Comparison of ENCODE assay signal across 13 mouse cellular contexts in the genomic region with DNA sequence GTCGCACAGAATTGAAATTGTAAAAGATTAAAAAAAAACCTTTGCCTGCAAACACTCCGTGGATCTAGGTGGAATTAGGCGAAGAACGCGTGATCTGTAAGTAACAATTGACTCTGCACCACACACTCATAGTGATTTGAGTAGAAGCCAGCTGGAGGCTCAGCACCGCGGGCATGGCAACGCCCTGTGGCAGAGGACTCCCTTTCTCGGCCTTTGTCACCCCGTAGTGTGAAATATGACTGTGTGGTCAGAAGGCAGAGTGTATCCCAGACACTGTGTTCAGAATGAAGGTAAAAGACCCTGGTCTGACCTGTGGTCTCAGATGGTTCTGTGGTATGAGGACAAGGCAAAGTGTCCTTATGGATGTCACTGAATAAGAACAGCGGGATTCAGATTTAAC.
DNase-seq lines count a peak whose midpoint lies in the region; ATAC-seq and TF ChIP-seq lines count a peak whose summit lies in the region.
"Had no signal": no experiment of that assay in that cellular context is flagged by ENCODE, and none has a peak within 500 bp of the region (broad histone marks: within the 10 kb centered on the region; RNA-seq: fewer than 3 reads in every experiment).

No protein-coding gene starts in this region.

- ATAC-seq in forebrain, embryonic 11.5 days (replicated peaks; ENCODE audit: low FRiP score): peak; percentile 32; the same call in 1 of the 2 replicates
- no peak for ATAC-seq in forebrain, embryonic 13.5 days
- 0 out of 2 replicates have a peak, but pooled peaks have one; percentile 32 for ATAC-seq in midbrain, embryonic 12.5 days (ENCODE audit: low FRiP score, low read depth)
- ATAC-seq in midbrain, postnatal 0 days (ENCODE audit: low FRiP score): no peak
- ATAC-seq in midbrain, embryonic 14.5 days (ENCODE audit: low FRiP score, low TSS enrichment): peak; percentile 32; the same call in 1 of the 2 replicates

- no peaks in the 10 kb centered on the region for H3K27me3 ChIP-seq in forebrain, embryonic 11.5 days (ENCODE audit: control insufficient read depth, insufficient read depth, low read length)
- no peaks in the 10 kb centered on the region for H3K27me3 ChIP-seq in forebrain, embryonic 13.5 days
- no peaks in the 10 kb centered on the region for H3K27me3 ChIP-seq in midbrain, embryonic 12.5 days
- H3K27me3 ChIP-seq in midbrain, postnatal 0 days (ENCODE audit: insufficient read depth, low read length): no peaks in the 10 kb centered on the region
- no peaks in the 10 kb centered on the region for H3K27me3 ChIP-seq in midbrain, embryonic 14.5 days (ENCODE audit: control insufficient read depth, insufficient read depth, low read length)
- H3K27me3 ChIP-seq: liver, embryonic 15.5 days; Patski had no signal

- no peak overlapping the region for H3K9ac ChIP-seq in forebrain, embryonic 11.5 days (ENCODE audit: low read length)
- no peak overlapping the region for H3K9ac ChIP-seq in forebrain, embryonic 13.5 days
- H3K9ac ChIP-seq in midbrain, embryonic 12.5 days (replicated peaks): no peak overlapping the region
- no peak overlapping the region for H3K9ac ChIP-seq in midbrain, postnatal 0 days (replicated peaks; ENCODE audit: low read length, poor library complexity, severe bottlenecking)
- H3K9ac ChIP-seq in midbrain, embryonic 14.5 days (replicated peaks; ENCODE audit: low read length): no peak overlapping the region
- H3K9ac ChIP-seq: liver, embryonic 15.5 days had no signal

- H3K4me1 ChIP-seq in forebrain, embryonic 11.5 days (replicated peaks; ENCODE audit: control insufficient read depth, insufficient read depth, low read length): no peaks in the 10 kb centered on the region
- H3K4me1 ChIP-seq in forebrain, embryonic 13.5 days: no peaks in the 10 kb centered on the region
- no peaks in the 10 kb centered on the region for H3K4me1 ChIP-seq in midbrain, embryonic 12.5 days
- H3K4me1 ChIP-seq in midbrain, postnatal 0 days (ENCODE audit: insufficient read depth, low read length): no peaks in the 10 kb centered on the region
- H3K4me1 ChIP-seq in midbrain, embryonic 14.5 days (ENCODE audit: control insufficient read depth, insufficient read depth, low read length): no peaks in the 10 kb centered on the region
- H3K4me1 ChIP-seq: liver, embryonic 15.5 days had no signal

- H3K36me3 ChIP-seq in forebrain, embryonic 11.5 days (ENCODE audit: control insufficient read depth, insufficient read depth, low read length): no peaks in the 10 kb centered on the region
- no peaks in the 10 kb centered on the region for H3K36me3 ChIP-seq in forebrain, embryonic 13.5 days (ENCODE audit: poor library complexity, severe bottlenecking)
- H3K36me3 ChIP-seq in midbrain, embryonic 12.5 days: no peaks in the 10 kb centered on the region
- H3K36me3 ChIP-seq in midbrain, postnatal 0 days (ENCODE audit: insufficient read depth, low read length): no peaks in the 10 kb centered on the region
- H3K36me3 ChIP-seq in midbrain, embryonic 14.5 days (ENCODE audit: control insufficient read depth, insufficient read depth, low read length): no peaks in the 10 kb centered on the region
- H3K36me3 ChIP-seq: liver, embryonic 15.5 days had no signal

- no peak overlapping the region for H3K4me3 ChIP-seq in forebrain, embryonic 11.5 days (ENCODE audit: low read depth, low read length)
- no peak overlapping the region for H3K4me3 ChIP-seq in forebrain, embryonic 13.5 days
- no peak overlapping the region for H3K4me3 ChIP-seq in midbrain, embryonic 12.5 days
- no peak overlapping the region for H3K4me3 ChIP-seq in midbrain, postnatal 0 days (ENCODE audit: low read depth, low read length)
- H3K4me3 ChIP-seq in midbrain, embryonic 14.5 days (replicated peaks; ENCODE audit: low read depth, low read length): no peak overlapping the region
- H3K4me3 ChIP-seq: liver, embryonic 15.5 days had no signal

- H3K4me2 ChIP-seq in forebrain, embryonic 11.5 days (ENCODE audit: low read depth, low read length, severe bottlenecking): no peak overlapping the region
- H3K4me2 ChIP-seq in forebrain, embryonic 13.5 days: no peak overlapping the region
- H3K4me2 ChIP-seq in midbrain, embryonic 12.5 days (replicated peaks): no peak overlapping the region
- no peak overlapping the region for H3K4me2 ChIP-seq in midbrain, postnatal 0 days (ENCODE audit: low read depth, low read length, poor library complexity, severe bottlenecking)
- H3K4me2 ChIP-seq in midbrain, embryonic 14.5 days (ENCODE audit: low read length): 0 out of 2 replicates have a peak overlapping the region, but pooled peaks have one; percentile 12
- H3K4me2 ChIP-seq: heart, embryonic 11.5 days; liver, embryonic 15.5 days had no signal

- no peak for DNase-seq in forebrain, embryonic 11.5 days (ENCODE audit: low spot score)
- no peak for DNase-seq in midbrain, postnatal 0 days (ENCODE audit: low spot score)
- DNase-seq in midbrain, embryonic 14.5 days: no peak
- DNase-seq in kidney, adult 11 months: no peak
- DNase-seq in adrenal gland, adult 18-20 months (ENCODE audit: low spot score in 2 of 2): no peak
- DNase-seq: adrenal gland, postnatal 25 days; cerebellum, adult 11 months; right cerebral cortex, postnatal 4 days had no signal

- TF ChIP-seq CTCF in midbrain, postnatal 0 days (IDR thresholded peaks at IDR 0.05): no peak

- no peak overlapping the region for H3K27ac ChIP-seq in forebrain, embryonic 11.5 days (ENCODE audit: low read depth, low read length)
- no peak overlapping the region for H3K27ac ChIP-seq in forebrain, embryonic 13.5 days
- no peak overlapping the region for H3K27ac ChIP-seq in midbrain, embryonic 12.5 days (replicated peaks)
- H3K27ac ChIP-seq in midbrain, postnatal 0 days (ENCODE audit: low read depth, low read length): no peak overlapping the region
- no peak overlapping the region for H3K27ac ChIP-seq in midbrain, embryonic 14.5 days (replicated peaks; ENCODE audit: low read depth, low read length)
- H3K27ac ChIP-seq: liver, embryonic 15.5 days had no signal

- no peaks in the 10 kb centered on the region for H3K9me3 ChIP-seq in forebrain, embryonic 11.5 days (ENCODE audit: control insufficient read depth, low read length)
- no peaks in the 10 kb centered on the region for H3K9me3 ChIP-seq in forebrain, embryonic 13.5 days (replicated peaks)
- H3K9me3 ChIP-seq in midbrain, embryonic 12.5 days: no peaks in the 10 kb centered on the region
- no peaks in the 10 kb centered on the region for H3K9me3 ChIP-seq in midbrain, postnatal 0 days (ENCODE audit: low read length)
- H3K9me3 ChIP-seq in midbrain, embryonic 14.5 days (ENCODE audit: control insufficient read depth, low read length): no peaks in the 10 kb centered on the region
- H3K9me3 ChIP-seq: liver, embryonic 15.5 days had no signal

- WGBS in forebrain, embryonic 11.5 days: 86% methylated on average over 11 of the region's 11 CpGs
- 78% methylated on average over 11 of the region's 11 CpGs for WGBS in forebrain, embryonic 13.5 days
- 77% methylated on average over 11 of the region's 11 CpGs for WGBS in midbrain, embryonic 12.5 days
- 56% methylated on average over 11 of the region's 11 CpGs for WGBS in midbrain, postnatal 0 days
- 66% methylated on average over 11 of the region's 11 CpGs for WGBS in midbrain, embryonic 14.5 days

Comparison
In these comparisons a context has a peak if more than half of its experiments do, and no peak if none do; other contexts are left out.
1. ATAC-seq: peak in forebrain, embryonic 11.5 days (single experiment), midbrain, embryonic 12.5 days (single experiment) and midbrain, embryonic 14.5 days (single experiment); none in forebrain, embryonic 13.5 days (single experiment) and midbrain, postnatal 0 days (single experiment).